Mouse (Mus musculus): ENCODE data around the gene Tmem126a. TPM values are rescaled to one million over a fixed set of nuclear protein-coding genes. Genes with fewer than 3 reads are reported as not detected.

Gene Tmem126a
- 10 to 100 TPM; 54.5 to 72.1 TPM for total RNA-seq (2021)
- long read RNA-seq, experiment 1, transcript Tmem126a-201 (5 exons, 799 nt), result major isoform, 8 of 13 reads
- long read RNA-seq, experiment 1, partial matches to known transcripts, result 1 of 13 reads
- long read RNA-seq, experiment 1, other reads (novel, unspliced or antisense), result 2 of 13 reads
- long read RNA-seq, experiment 2, transcript Tmem126a-202 (5 exons, 756 nt), result minor isoform, 7 of 40 reads
- long read RNA-seq, experiment 2, transcript Tmem126a-201 (5 exons, 799 nt), result major isoform, 29 of 40 reads
- long read RNA-seq, experiment 2, partial matches to known transcripts, result 2 of 40 reads
- long read RNA-seq, experiment 2, other reads (novel, unspliced or antisense), result 0 of 40 reads

- peak; percentile 80 to 83 for DNase-seq (ENCODE audit: low spot score in 2 of 2)
Measured at GRCm38 (mm10) chr7:90456845-90457468, at the start of gene Tmem126a. Gene Tmem126a, minus strand, starts transcription at chr7:90457229.

- DNase-seq (ENCODE audit: low spot score in 2 of 2), result no peak
Measured at GRCm38 (mm10) chr7:90482607-90483006, 25.6 kb upstream of the Tmem126a start.

GRCm38 (mm10) chr7:90476313-90477245, 19.6 kb upstream of the Tmem126a start, which contains the start of gene Dlg2:
Gene Dlg2, plus strand, starts transcription at chr7:90476672.
- no peak for DNase-seq (ENCODE audit: low spot score in 2 of 2)

- peak; percentile 99 for DNase-seq (ENCODE audit: low spot score in 2 of 2)
Measured at GRCm38 (mm10) chr7:90475793-90476312, 18.8 kb upstream of the Tmem126a start, which contains the start of gene Tmem126b. Gene Tmem126b, minus strand, starts transcription at chr7:90476001.

- DNase-seq (ENCODE audit: low spot score in 2 of 2), result no peak
Measured at GRCm38 (mm10) chr7:90473511-90473910, 16.5 kb upstream of the Tmem126a start.

GRCm38 (mm10) chr7:90461441-90461840, 4.4 kb upstream of the Tmem126a start:
- no peak for DNase-seq (ENCODE audit: low spot score in 2 of 2)

- no peak for DNase-seq (ENCODE audit: low spot score in 2 of 2)
Measured at GRCm38 (mm10) chr7:90460930-90461329, 3.9 kb upstream of the Tmem126a start.

- DNase-seq (ENCODE audit: low spot score in 2 of 2), result no peak
Measured at GRCm38 (mm10) chr7:90460330-90460729, 3.3 kb upstream of the Tmem126a start.

GRCm38 (mm10) chr7:90457517-90457916, 488 bp upstream of the Tmem126a start:
- no peak for DNase-seq (ENCODE audit: low spot score in 2 of 2)

- no peak for DNase-seq (ENCODE audit: low spot score in 2 of 2)
Measured at GRCm38 (mm10) chr7:90456149-90456844, 732 bp downstream of the Tmem126a start.

GRCm38 (mm10) chr7:90444206-90444605, 12.8 kb downstream of the Tmem126a start:
- no peak for DNase-seq (ENCODE audit: low spot score in 2 of 2)

GRCm38 (mm10) chr7:90443101-90444091, 13.6 kb downstream of the Tmem126a start:
- DNase-seq (ENCODE audit: low spot score in 2 of 2), result peak; percentile 71

GRCm38 (mm10) chr7:90442518-90443080, 14.4 kb downstream of the Tmem126a start, which contains the start of gene Crebzf:
Gene Crebzf, plus strand, starts transcription at chr7:90442729.
- peak; percentile 91 to 93 for DNase-seq (ENCODE audit: low spot score in 2 of 2)

- no peak for DNase-seq (ENCODE audit: low spot score in 2 of 2)
Measured at GRCm38 (mm10) chr7:90442070-90442469, 15.0 kb downstream of the Tmem126a start.

GRCm38 (mm10) chr7:90440044-90440443, 17.0 kb downstream of the Tmem126a start:
- DNase-seq (ENCODE audit: low spot score in 2 of 2), result no peak

- DNase-seq (ENCODE audit: low spot score in 2 of 2), result no peak
Measured at GRCm38 (mm10) chr7:90432221-90432620, 24.8 kb downstream of the Tmem126a start.

GRCm38 (mm10) chr7:90427006-90427405, 30.0 kb downstream of the Tmem126a start:
- no peak for DNase-seq (ENCODE audit: low spot score in 2 of 2)
